Mouse (Mus musculus) olfactory bulb, adult 2 months (tissue): ENCODE measurements around the gene Man1b1.

Experiments
- CTCF ChIP-seq: fragments of 200-500 bp; IDR thresholded peaks from 2 replicates; pipeline ENCODE4 v1.5.1; 2012; ENCODE audit warnings: low read depth, mild to moderate bottlenecking, low read length, moderate library complexity; ENCODE audit not compliant: insufficient read depth
- POLR2A ChIP-seq: fragments of 200-500 bp; IDR thresholded peaks from 2 replicates; pipeline ENCODE4 v1.6.1; 2012; ENCODE audit warnings: mild to moderate bottlenecking, low read depth, low read length, moderate library complexity; ENCODE audit not compliant: insufficient read depth

GRCm38 (mm10) chr2:25394281-25395221, 62.4 kb downstream of the Man1b1 start:
- TF ChIP-seq POLR2A (no peak), CTCF (no peak)
